Mouse (Mus musculus) G1E (cell line): ENCODE data around the gene Pkd2l1. TPM values are rescaled to one million over a fixed set of nuclear protein-coding genes. Genes with fewer than 3 reads are reported as not detected.

Experiments used
- ATAC-seq: 2 replicates; pipeline ENCODE4 v1.8.0; 2016; ENCODE audit warnings: mild to moderate bottlenecking; ENCODE audit not compliant: insufficient number of reproducible peaks, poor library complexity, low FRiP score, severe bottlenecking; ENCODE audit errors: extremely low read depth
- DNase-seq: peaks from one replicate; pipeline ENCODE4 v3.0.0; 2012; ENCODE audit warnings: low spot score
- H3K27me3 ChIP-seq: 2 replicates; pipeline ENCODE4 v1.6.1; 2012; ENCODE audit warnings: mild to moderate bottlenecking, low read length, inconsistent platforms; ENCODE audit not compliant: insufficient read depth
- H3K36me3 ChIP-seq: replicated peaks from 2 replicates; pipeline ENCODE3; 2012; ENCODE audit warnings: mild to moderate bottlenecking, inconsistent platforms
- H3K4me1 ChIP-seq: 2 replicates; pipeline ENCODE4 v1.6.1; 2012; ENCODE audit warnings: low read depth, low read length, inconsistent platforms, mixed read lengths; ENCODE audit not compliant: insufficient read depth
- H3K4me3 ChIP-seq: 2 replicates; pipeline ENCODE4 v1.5.1; 2012; ENCODE audit warnings: low read depth, mild to moderate bottlenecking, inconsistent platforms, low read length, moderate library complexity, mixed read lengths
- H3K9me3 ChIP-seq: replicated peaks from 2 replicates; pipeline ENCODE4 v1.6.1; 2012; ENCODE audit warnings: inconsistent platforms
- CTCF ChIP-seq: IDR thresholded peaks from 2 replicates; pipeline ENCODE4 v1.5.1; 2012; ENCODE audit warnings: low read depth, low read length, inconsistent platforms, mixed read lengths
- GATA1 ChIP-seq: IDR thresholded peaks from 2 replicates; pipeline ENCODE4 v1.6.1; 2012; ENCODE audit warnings: borderline replicate concordance, low read length, inconsistent platforms, mixed read lengths
- GATA2 ChIP-seq: IDR thresholded peaks from 2 replicates; pipeline ENCODE4 v1.6.1; 2012; ENCODE audit warnings: low read depth, low read length, inconsistent platforms, borderline replicate concordance
- POLR2AphosphoS5 ChIP-seq: IDR thresholded peaks from 2 replicates; pipeline ENCODE4 v1.6.1; 2012; ENCODE audit warnings: low read depth, low read length, inconsistent platforms; ENCODE audit not compliant: insufficient replicate concordance
- TAL1 ChIP-seq: conservative IDR thresholded peaks from 2 replicates; pipeline ENCODE4 v1.6.1; 2012; ENCODE audit warnings: low read depth, low read length, inconsistent platforms, mixed read lengths
- polyA plus RNA-seq: library from polyadenylated mRNA; stranded (reverse); fragments of >175 nt; gene quantifications from 2 replicates; pipeline ENCODE4 v1.2.3, GENCODE M21; 2012
- total RNA-seq, 2 experiments: library from RNA; stranded (forward) in 1 of 2; stranded (reverse) in 1 of 2; fragments of 200-1000 nt in 1 of 2; fragments of >200 nt in 1 of 2; fragmentation: Nextera tagmentation in 1 of 2; gene quantifications; 2 replicates each; pipeline ENCODE4 v1.2.3; 2014 to 2017

Gene Pkd2l1
- total RNA-seq (2014; fragmentation: Nextera tagmentation) (not detected in 2 replicates), total RNA-seq (2017) (not detected in 2 replicates), polyA plus RNA-seq (not detected in 2 replicates)

DNA sequence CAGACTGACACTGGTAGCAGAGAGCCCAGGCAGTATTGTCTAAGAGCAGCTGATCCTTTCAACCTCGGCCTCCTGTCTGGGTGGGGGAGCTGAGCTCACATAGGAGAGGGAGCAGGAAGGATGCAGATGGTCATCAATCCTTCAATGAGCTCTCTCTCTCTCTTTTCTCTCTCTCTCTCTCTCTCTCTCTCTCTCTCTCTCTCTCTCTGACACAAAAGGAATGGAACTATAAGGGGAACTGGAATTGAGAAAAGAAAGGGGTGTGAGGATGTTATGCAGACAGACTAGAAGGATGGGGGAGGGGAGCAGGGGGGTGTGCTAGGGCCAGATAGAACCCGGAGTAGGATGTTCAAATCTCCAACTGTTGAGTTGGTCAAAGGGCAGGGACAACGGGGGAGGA, at the start of gene Pkd2l1:
Gene Pkd2l1 (minus strand): TSS at position 101 of the 400 bp plus-strand sequence.
- DNase-seq, result no peak
- no peaks in the 10 kb centered on the region for H3K9me3 ChIP-seq
- TF ChIP-seq TAL1 (no peak), GATA2 (no peak), CTCF (no peak), POLR2AphosphoS5 (no peak), GATA1 (no peak)
- peaks cover 54% of the 10 kb centered on the region for H3K27me3 ChIP-seq
- ATAC-seq, result no peak
- peaks cover 43% of the 10 kb centered on the region for H3K4me1 ChIP-seq
- H3K36me3 ChIP-seq, result no peaks in the 10 kb centered on the region
- no peak within 1 kb of the TSS for H3K4me3 ChIP-seq

DNA sequence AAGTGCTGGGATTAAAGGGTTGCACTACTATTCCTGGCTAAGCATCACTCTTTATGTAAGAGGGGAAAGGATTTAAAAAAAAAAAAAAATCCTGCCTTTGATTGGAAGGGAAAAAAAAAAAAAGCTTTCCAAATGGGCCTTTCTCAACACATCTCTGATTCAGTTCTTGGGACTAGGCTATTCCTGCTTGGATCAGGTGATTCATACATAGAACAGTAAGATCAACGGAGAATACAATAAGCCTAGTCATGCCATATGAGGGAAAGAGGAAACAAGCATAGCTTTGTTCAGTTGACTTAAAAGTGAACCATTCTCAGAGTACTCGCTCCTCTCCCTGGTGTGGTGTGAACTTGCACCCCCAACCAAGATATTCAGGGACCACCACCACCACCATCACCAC, 46.7 kb upstream of the Pkd2l1 start:
- TF ChIP-seq GATA1, result no peak
- no peak for TF ChIP-seq CTCF
- TF ChIP-seq GATA2, result no peak
- no peak for TF ChIP-seq TAL1
- no peak for DNase-seq
- no peak overlapping the region for H3K4me3 ChIP-seq
- H3K9me3 ChIP-seq, result no peaks in the 10 kb centered on the region
- no peaks in the 10 kb centered on the region for H3K36me3 ChIP-seq
- H3K4me1 ChIP-seq, result peaks cover 16% of the 10 kb centered on the region
- ATAC-seq, result no peak
- peaks cover 40% of the 10 kb centered on the region for H3K27me3 ChIP-seq

DNA sequence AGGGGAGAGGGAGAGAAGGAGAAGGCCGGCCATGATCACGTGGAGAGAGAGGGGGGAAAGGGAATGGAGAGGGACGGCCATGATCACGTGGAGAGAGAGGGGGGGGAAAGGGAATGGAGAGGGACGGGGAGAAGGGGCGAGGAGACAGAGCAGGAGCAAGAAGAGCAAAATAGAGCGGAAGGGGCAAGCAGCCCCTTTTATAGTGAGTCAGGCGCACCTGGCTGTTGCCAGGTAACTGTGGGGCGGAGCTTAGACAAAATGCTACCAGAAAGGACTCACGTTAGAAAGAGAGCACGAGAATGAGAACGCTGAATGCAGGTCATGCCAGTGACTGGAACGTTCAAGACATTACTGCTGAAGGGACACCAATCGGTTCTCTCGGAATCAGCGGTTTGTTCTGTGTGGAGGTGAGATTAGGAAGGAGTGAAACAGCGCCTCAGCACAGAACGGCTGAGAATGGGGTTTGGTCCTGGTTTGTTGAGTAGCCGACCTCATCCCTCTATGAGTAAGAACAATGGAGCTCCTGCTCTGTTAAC, 45.3 kb upstream of the Pkd2l1 start:
- DNase-seq (no peak), ATAC-seq (no peak)
- H3K9me3 ChIP-seq, result no peaks in the 10 kb centered on the region
- no peaks in the 10 kb centered on the region for H3K36me3 ChIP-seq
- peaks cover 14% of the 10 kb centered on the region for H3K4me1 ChIP-seq
- TF ChIP-seq POLR2AphosphoS5, result no peak
- no peak for TF ChIP-seq CTCF
- TF ChIP-seq GATA2, result no peak
- no peak for TF ChIP-seq GATA1
- TF ChIP-seq TAL1, result no peak
- H3K4me3 ChIP-seq, result no peak overlapping the region
- H3K27me3 ChIP-seq, result peaks cover 40% of the 10 kb centered on the region

DNA sequence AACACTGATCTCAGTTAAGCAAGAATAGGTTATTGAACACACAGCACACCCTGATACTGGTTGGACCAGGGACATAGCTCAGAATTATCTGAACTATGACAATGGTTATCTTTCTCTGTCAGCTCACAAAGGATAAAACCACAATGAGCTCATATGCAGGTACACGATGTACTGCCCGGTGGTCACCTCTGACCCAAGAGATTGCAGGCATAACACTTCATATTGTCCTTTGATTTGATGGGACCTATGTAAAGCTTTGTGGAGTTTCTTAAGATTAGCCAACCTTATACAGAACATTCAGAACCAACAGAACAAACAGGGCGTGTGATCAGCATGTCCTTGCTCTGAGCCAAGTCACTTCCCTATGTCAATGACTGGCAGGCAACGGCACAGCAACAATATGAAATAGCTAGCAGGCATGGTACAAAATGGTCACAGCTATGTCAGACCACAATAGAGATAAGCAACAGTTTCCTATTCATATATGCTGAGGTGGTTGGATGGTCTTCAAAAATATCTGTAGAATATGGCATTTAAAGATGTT, 39.4 kb upstream of the Pkd2l1 start:
- H3K4me1 ChIP-seq, result peaks cover 31% of the 10 kb centered on the region
- DNase-seq (no peak), ATAC-seq (no peak)
- TF ChIP-seq GATA1, result no peak
- peak; percentile 45; the same call in 1 of the 2 replicates for TF ChIP-seq TAL1
- peaks cover 2% of the 10 kb centered on the region; the same call in 1 of the 2 replicates for H3K9me3 ChIP-seq
- H3K4me3 ChIP-seq, result no peak overlapping the region
- no peaks in the 10 kb centered on the region for H3K36me3 ChIP-seq
- H3K27me3 ChIP-seq, result peaks cover 35% of the 10 kb centered on the region

DNA sequence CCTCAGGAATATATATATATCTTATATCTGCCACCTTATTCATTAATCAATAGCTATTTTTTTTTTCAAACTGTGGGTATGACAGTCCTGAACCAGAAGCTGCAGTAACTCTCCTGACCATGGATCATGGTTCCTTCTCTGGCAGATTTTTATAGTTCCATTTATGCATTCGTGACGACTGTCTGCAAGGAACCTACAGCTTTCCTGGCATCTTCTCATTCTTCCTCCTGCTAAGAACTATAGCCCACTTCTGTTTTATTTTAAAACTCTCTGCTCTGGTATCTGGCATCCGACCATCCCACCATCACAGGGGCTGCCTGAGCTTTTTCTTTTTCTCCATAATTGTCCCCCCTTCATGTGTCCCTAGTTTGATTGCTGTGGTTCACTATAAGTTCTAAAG, 38.0 kb upstream of the Pkd2l1 start:
- H3K9me3 ChIP-seq, result peaks cover 2% of the 10 kb centered on the region; the same call in 1 of the 2 replicates
- no peaks in the 10 kb centered on the region for H3K36me3 ChIP-seq
- H3K27me3 ChIP-seq, result peaks cover 31% of the 10 kb centered on the region
- no peak overlapping the region for H3K4me3 ChIP-seq
- peaks cover 43% of the 10 kb centered on the region for H3K4me1 ChIP-seq
- ATAC-seq (no peak), DNase-seq (no peak)
- no peak for TF ChIP-seq CTCF
- TF ChIP-seq POLR2AphosphoS5, result no peak
- TF ChIP-seq TAL1, result no peak
- TF ChIP-seq GATA2, result no peak
- no peak for TF ChIP-seq GATA1

DNA sequence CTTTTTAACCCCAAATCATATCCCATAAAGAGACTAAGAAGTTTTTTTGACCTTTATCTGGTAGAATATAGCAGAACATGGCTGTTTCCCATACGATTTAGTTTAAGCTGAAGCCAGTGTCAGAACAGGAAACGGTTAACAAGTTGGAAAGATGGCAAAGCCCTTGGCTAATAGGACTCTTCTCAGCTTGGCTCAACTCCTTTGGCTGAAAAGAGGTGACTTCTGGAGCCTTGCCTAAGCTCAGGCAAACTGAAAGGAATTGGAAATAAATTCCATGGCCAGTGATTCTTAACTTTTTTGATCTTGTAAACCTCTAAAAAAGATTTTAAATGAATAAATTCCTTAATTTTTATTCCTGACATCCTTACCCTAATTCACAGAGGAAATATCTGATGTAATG, 37.5 kb upstream of the Pkd2l1 start:
- H3K4me3 ChIP-seq, result no peak overlapping the region
- no peak for DNase-seq
- H3K9me3 ChIP-seq, result peaks cover 2% of the 10 kb centered on the region; the same call in 1 of the 2 replicates
- TF ChIP-seq GATA2 (no peak), GATA1 (no peak), CTCF (no peak), TAL1 (no peak)
- H3K27me3 ChIP-seq, result peaks cover 33% of the 10 kb centered on the region
- no peaks in the 10 kb centered on the region for H3K36me3 ChIP-seq
- no peak for ATAC-seq
- H3K4me1 ChIP-seq, result peaks cover 46% of the 10 kb centered on the region

DNA sequence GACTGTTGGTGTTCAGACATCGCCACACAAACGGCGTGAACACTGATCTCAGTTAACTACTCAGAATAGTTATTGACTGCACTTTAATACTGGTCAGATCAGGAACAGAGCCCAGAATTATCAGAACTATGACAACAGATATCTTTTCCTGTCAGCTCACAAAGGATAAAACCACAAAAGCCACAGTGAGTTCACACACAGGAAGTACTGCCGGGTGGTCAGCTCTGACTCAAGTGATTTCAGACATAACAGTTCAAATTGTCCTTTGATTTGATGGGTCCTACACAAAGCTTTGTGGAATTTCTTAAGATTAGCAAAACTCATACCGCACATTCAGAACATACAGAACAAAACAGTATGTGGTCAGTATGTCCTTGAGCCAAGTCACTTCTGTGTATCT, 33.5 kb upstream of the Pkd2l1 start:
- H3K4me1 ChIP-seq, result peaks cover 36% of the 10 kb centered on the region
- H3K36me3 ChIP-seq, result no peaks in the 10 kb centered on the region
- H3K4me3 ChIP-seq, result no peak overlapping the region
- no peak for DNase-seq
- no peak for TF ChIP-seq CTCF
- peak; percentile 72; the same call in 1 of the 2 replicates for TF ChIP-seq TAL1
- peak; percentile 75 for ATAC-seq
- peaks cover 20% of the 10 kb centered on the region for H3K27me3 ChIP-seq
- no peaks in the 10 kb centered on the region for H3K9me3 ChIP-seq
